In the genomic region with DNA sequence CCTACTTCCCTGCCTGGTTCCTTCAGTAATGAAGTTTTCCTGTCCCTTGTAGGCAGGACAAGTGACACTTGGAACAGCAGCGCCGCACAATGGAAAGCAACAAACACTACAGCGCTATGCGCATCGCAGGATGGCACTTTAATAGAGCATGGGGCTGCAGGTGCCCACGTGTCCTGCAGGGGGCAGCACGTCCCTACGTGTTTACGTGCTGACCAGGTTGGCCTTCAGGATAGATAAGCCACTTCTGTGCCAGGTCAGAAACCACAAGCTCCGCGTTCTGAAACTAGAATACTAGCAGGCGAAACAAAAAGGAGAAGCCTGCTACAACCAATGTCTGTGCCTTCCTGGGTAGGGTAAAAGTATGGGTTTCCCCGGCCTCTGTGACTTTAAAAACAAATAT, we compare ENCODE assay signal across 9 mouse cellular contexts. TPM values are rescaled to one million over a fixed set of nuclear protein-coding genes. Genes with fewer than 3 reads are reported as not detected.
A peak's percentile ranks its signal among the peaks of the same experiment; 100 is the strongest.
DNase-seq lines count a peak whose midpoint lies in the region; ATAC-seq and TF ChIP-seq lines count a peak whose summit lies in the region.
"Had no signal": no experiment of that assay in that cellular context is flagged by ENCODE, and none has a peak within 500 bp of the region (broad histone marks: within the 10 kb centered on the region; RNA-seq: fewer than 3 reads in every experiment).

No protein-coding gene starts in this region.

- TF ChIP-seq POLR2A in ES-Bruce4 (IDR thresholded peaks at IDR 0.05; ENCODE audit: insufficient read depth, low read length), result no peak

- H3K9ac ChIP-seq in ES-Bruce4 (ENCODE audit: low read depth, poor library complexity, severe bottlenecking), result no peak overlapping the region
- H3K9ac ChIP-seq: neural tube, embryonic 12.5 days had no signal

- H3K9me3 ChIP-seq in ES-Bruce4 (replicated peaks; ENCODE audit: control insufficient read depth, insufficient read depth, low read length, poor library complexity, severe bottlenecking), result no peaks in the 10 kb centered on the region
- peaks cover 4% of the 10 kb centered on the region; the same call in 1 of the 2 replicates for H3K9me3 ChIP-seq in embryonic facial prominence, embryonic 10.5 days
- H3K9me3 ChIP-seq: neural tube, embryonic 12.5 days had no signal

- WGBS in embryonic facial prominence, embryonic 10.5 days, result 21% methylated on average over 13 of the region's 13 CpGs

- no peak overlapping the region for H3K27ac ChIP-seq in ES-Bruce4 (ENCODE audit: insufficient read depth, low read length)
- H3K27ac ChIP-seq in embryonic facial prominence, embryonic 10.5 days (replicated peaks), result no peak overlapping the region
- H3K27ac ChIP-seq: neural tube, embryonic 12.5 days had no signal

- peak; percentile 100 for TF ChIP-seq CTCF in ES-Bruce4 (IDR thresholded peaks at IDR 0.05; ENCODE audit: low read depth, low read length)

- no peaks in the 10 kb centered on the region for H3K36me3 ChIP-seq in ES-Bruce4 (ENCODE audit: control insufficient read depth, insufficient read depth, low read length, poor library complexity, severe bottlenecking)
- no peaks in the 10 kb centered on the region for H3K36me3 ChIP-seq in embryonic facial prominence, embryonic 10.5 days (replicated peaks)
- H3K36me3 ChIP-seq: neural tube, embryonic 12.5 days had no signal

- H3K27me3 ChIP-seq in ES-Bruce4 (ENCODE audit: control insufficient read depth, insufficient read depth, low read length, poor library complexity, severe bottlenecking), result no peaks in the 10 kb centered on the region; the same call in 1 of the 2 replicates
- H3K27me3 ChIP-seq in embryonic facial prominence, embryonic 10.5 days (replicated peaks; ENCODE audit: low read depth, poor library complexity, severe bottlenecking), result no peaks in the 10 kb centered on the region
- H3K27me3 ChIP-seq: neural tube, embryonic 12.5 days had no signal

- H3K4me3 ChIP-seq in ES-Bruce4 (ENCODE audit: low read depth, low read length), result no peak overlapping the region
- H3K4me3 ChIP-seq in embryonic facial prominence, embryonic 10.5 days, result 0 out of 2 replicates have a peak overlapping the region, but pooled peaks have one; percentile 25
- H3K4me3 ChIP-seq: neural tube, embryonic 12.5 days had no signal

- peak; percentile 79 for DNase-seq in adrenal gland, adult 8-10 months
- peak; percentile 82 for DNase-seq in embryonic facial prominence, embryonic 10.5 days (ENCODE audit: low spot score)
- DNase-seq in heart, postnatal 10 days, result peak; percentile 58 to 79
- peak; percentile 64 to 69 for DNase-seq in layer of hippocampus, postnatal 14 days (ENCODE audit: low spot score in 2 of 2)
- DNase-seq in lung, postnatal 14 days, result peak; percentile 78
- peak; percentile 74 for DNase-seq in right cerebral cortex, postnatal 4 days

- peak; percentile 71; the same call in 1 of the 2 replicates for TF ChIP-seq EP300 in ES-Bruce4 (IDR thresholded peaks at IDR 0.05; ENCODE audit: insufficient read depth, low read depth, low read length)

- intact Hi-C loops in heart, postnatal 10 days (cut with DNase I), result loop anchor here (5.0 kb wide), 1 partner anchor 116 kb away; no protein-coding TSS in a partner anchor

- ATAC-seq in inflammation-experienced regulatory T-cells, adult 6 months, result no peak

- no peaks in the 10 kb centered on the region for H3K4me1 ChIP-seq in ES-Bruce4 (ENCODE audit: control insufficient read depth, insufficient read depth, low read length)
- H3K4me1 ChIP-seq in embryonic facial prominence, embryonic 10.5 days, result peaks cover 4% of the 10 kb centered on the region
- H3K4me1 ChIP-seq: neural tube, embryonic 12.5 days had no signal

RNA-seq across cellular contexts. Expression of a gene that starts 30.6 kb away (rescaled TPM):
- 0.19 TPM in 1 of 2 replicates, not detected in the other for polyA plus RNA-seq in ES-Bruce4 (2011; ENCODE audit: insufficient read depth, insufficient read length, low read depth, missing spikeins)
- total RNA-seq in adrenal gland, adult 8-10 months (2022), result 1 to 10 TPM; 4.5 to 7.6 (median 6.6) TPM
- polyA plus RNA-seq in embryonic facial prominence, embryonic 10.5 days (2016; fragmentation: Nextera tagmentation; extraction: Ambion mirVana), result 0.05 and 0.10 TPM in 2 replicates
- 10 to 100 TPM; 44.0 to 67.2 TPM for total RNA-seq in heart, postnatal 10 days (2021)
- total RNA-seq in layer of hippocampus, postnatal 14 days (2021), result 1 to 10 TPM; 2.5 to 2.6 TPM
- polyA plus RNA-seq in inflammation-experienced regulatory T-cells, adult 6 months (2017; shearing (Covaris generic)), result under 1 TPM; 0.29 to 0.81 (median 0.55) TPM

RNA-seq across cellular contexts. Expression of a gene that starts 44.1 kb away (rescaled TPM):
- 114 TPM in 2 replicates for polyA plus RNA-seq in ES-Bruce4 (2011; ENCODE audit: insufficient read depth, insufficient read length, low read depth, missing spikeins)
- 1,000 to 10,000 TPM in 1 of 4 experiments, 100 to 1,000 TPM in 3; 370 to 1,578 (median 696) TPM for total RNA-seq in adrenal gland, adult 8-10 months (2022)
- polyA plus RNA-seq in embryonic facial prominence, embryonic 10.5 days (2016; fragmentation: Nextera tagmentation; extraction: Ambion mirVana), result 15.3 and 17.9 TPM in 2 replicates
- total RNA-seq in heart, postnatal 10 days (2021), result 10 to 100 TPM; 19.7 to 30.1 TPM
- 100 to 1,000 TPM; 147 to 154 TPM for total RNA-seq in layer of hippocampus, postnatal 14 days (2021)
- 1 to 10 TPM in 2 of 3 experiments, not detected in 1; 1.2 to 1.4 TPM for polyA plus RNA-seq in inflammation-experienced regulatory T-cells, adult 6 months (2017; shearing (Covaris generic))

Comparison
In these comparisons a context has a peak if more than half of its experiments do, and no peak if none do; other contexts are left out.
1. RNA of a gene that starts 30.6 kb away (total RNA-seq): 44.0 to 67.2 TPM in heart, postnatal 10 days; 4.5 to 7.6 TPM in adrenal gland, adult 8-10 months and 2.5 to 2.6 TPM in layer of hippocampus, postnatal 14 days; every median in the first group is over 4 times any median in the second.
2. RNA of a gene that starts 44.1 kb away (total RNA-seq): 370 to 1,578 TPM in adrenal gland, adult 8-10 months and 147 to 154 TPM in layer of hippocampus, postnatal 14 days; 19.7 to 30.1 TPM in heart, postnatal 10 days; every median in the first group is over 4 times any median in the second.
3. Peak in every context shown above with its lines, with median percentiles within 50 percentile points of each other: DNase-seq.